Mouse (Mus musculus) embryo, embryonic 10.5 days (tissue): ENCODE data around the gene Nr2f6.
A peak's percentile ranks its signal among the peaks of the same experiment; 100 is the strongest.
"Not testable (repeated sequence)": the region's sequence is repeated elsewhere in the genome, so short reads cannot be mapped to it uniquely, and the experiment has no call there.

Experiments used
- DNase-seq: peaks from one replicate; pipeline ENCODE4 v3.0.0-alpha.2; 2015; ENCODE audit warnings: low spot score

The Nr2f6 gene

DNA sequence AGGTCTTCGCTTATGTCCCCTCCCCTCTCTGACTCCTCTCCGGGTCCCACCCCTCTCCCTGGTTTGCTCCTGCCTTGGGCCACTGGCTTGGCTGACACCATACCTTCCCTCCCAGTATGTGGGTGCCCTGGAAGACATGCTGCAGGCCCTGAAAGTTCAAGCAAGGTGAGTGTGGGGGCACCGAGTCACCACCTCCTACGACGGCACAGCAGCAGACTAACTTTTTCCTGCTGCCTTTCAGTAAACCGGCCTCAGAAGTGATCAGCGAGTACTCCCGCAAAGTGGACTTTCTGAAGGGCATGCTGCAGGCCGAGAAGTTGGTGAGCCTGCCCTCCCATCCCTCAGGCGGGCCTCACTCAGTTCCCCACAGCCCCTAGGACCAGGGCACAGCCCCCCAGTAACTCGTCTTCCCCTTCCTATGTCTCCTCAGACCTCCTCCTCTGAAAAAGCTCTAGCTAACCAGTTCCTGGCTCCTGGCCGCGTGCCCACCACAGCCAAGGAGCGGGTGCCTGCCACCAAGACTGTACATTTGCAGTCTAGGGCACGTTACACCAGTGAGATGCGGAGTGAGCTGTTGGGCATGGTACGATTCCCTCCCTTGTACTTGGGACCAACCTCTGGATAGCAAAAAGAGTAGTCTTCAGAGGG, 14.1 kb downstream of the Nr2f6 start:
- DNase-seq: no peak

DNA sequence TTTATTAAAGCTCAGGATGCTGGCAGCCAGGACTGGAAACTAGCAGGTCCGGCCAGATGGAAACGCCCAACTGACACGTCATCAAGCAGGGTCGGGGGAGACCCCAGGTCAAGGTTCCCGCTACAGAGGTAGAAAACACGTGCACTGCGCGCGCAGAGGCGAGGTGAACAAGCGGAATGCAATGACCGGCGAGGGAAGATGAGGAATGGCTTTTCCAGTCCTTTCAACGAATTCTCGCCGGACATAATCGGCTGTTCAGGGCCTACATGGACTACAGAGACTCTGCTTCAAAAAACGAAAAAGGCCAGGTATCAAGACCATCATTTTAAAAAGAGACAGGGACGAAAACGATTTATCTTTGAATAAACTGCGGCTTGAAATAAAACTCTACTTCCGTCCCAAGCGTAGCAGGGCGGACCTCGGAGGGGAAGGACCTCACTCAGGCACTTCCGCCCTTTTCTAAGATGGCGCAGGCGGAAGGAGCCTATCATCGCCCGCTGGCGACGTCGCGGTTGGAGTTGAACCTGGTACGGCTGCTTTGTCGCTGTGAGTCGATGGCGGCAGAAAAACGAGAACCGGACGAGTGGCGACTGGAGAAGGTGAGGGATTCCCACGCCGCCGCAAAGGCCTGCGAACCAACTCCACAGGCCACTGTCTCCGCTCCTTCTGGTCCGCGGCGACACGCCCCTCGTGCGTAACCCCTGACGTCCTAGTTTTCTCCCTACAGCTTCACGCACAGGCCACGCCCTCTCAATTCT, 14.8 kb downstream of the Nr2f6 start, which contains the start of gene Use1:
Gene Use1, plus strand, starts transcription at position 78 of the 758 bp plus-strand sequence.
- peak; percentile 97 for DNase-seq

DNA sequence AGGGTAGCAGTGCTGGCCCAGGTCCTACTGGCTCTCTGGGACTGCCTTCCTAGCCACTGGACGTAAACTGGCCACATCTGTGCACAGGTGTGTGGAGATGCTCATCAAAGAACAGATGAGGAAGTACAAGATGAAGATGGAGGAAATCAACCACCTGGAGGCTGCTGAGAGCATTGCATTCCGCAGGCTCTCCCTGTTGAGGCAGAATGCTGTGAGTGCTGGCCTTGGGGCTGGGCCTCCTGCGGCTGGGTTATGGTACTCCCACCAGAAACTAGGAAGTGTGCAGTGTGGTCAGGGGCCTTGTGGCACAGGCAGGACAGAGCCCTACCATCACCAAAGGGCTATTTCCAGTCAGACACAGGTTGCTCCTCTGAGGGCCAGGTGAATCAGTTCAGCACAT, 23.7 kb downstream of the Nr2f6 start:
- DNase-seq: no peak

GRCm38 (mm10) chr8:71351520-71351919, 30.2 kb downstream of the Nr2f6 start:
- no peak for DNase-seq

DNA sequence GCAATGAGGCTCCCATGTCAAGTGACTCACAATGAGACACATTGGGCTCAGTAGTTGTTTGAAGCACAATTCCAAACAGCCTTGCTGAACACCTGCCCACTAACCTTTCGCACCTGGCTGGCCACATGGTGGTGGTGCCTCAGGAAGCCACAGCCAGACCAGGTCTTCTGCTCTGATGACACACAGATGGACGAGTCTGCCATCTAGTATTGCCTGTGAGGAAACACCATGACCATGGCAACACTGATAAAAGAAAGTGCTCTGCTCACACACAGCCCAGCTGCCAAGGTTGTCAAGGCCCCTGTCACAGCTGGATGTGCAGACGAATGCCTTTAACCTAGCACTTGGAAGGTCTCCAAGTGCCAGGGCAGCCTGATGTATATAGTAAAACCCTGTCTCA, 30.6 kb downstream of the Nr2f6 start:
- no peak for DNase-seq

DNA sequence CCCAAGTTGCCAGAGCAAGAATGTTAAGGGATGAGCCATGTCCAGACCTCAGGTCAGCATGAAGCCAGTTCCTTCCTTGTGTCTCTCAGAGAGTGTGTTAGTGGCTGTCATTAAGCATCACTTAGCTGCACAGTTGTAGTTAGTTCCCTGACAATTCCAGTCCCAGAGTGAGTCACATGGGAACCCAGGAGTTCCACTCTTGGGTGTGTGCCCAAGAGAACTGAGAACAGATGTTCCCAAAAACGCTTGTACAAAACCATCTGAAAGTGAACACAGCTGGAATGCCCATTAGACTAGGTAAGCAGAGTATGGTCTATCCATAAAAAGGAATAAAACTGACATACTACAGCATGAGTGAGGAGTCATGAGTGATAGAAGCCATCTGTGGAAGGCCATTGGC, 35.2 kb downstream of the Nr2f6 start:
- no peak for DNase-seq

DNA sequence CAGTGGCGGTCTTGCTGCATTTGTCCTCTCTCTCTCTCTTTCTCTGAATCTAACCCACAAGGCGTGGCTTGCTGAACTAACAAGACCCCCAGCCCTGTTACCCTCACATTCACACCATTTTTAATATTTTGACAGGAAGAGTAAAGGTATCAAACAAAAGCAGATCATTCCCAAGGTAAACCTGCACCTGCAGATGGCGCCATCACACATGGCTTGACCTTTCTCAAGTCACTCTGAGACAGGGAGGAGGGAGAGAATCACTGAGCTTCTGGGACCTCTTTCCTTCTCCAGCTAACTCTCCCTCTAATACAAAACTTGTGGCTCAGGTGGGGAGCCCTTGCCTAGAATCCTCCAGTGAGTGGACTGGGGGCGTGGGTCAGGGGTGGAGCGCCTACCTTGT, 41.1 kb downstream of the Nr2f6 start:
- peak; percentile 71 for DNase-seq

- DNase-seq: not testable (repeated sequence)
Observed at GRCm38 (mm10) chr8:71337834-71338233, 43.9 kb downstream of the Nr2f6 start.

DNA sequence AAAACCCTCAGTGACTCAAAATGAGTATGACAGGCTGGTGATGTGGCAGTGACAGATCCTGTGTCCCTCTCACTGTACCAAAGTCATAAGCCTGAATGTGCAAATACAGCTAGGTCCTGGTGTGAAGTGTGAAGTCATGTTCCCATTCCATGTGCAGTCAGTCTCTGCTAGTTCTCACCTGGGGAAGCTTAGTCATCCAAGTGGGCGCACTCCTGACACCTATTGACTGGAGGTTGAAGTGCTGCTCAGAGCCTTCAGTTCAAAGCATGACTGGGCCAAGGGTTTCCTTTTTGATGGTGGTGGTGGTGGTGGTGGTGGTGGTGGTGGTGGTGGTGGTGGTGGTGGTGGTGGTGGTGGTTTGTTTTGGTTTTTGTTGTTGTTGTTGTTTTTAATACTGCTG, 56.9 kb downstream of the Nr2f6 start:
- DNase-seq: peak; percentile 16
